Mouse (Mus musculus): ENCODE data around the gene Tpd52l1. TPM values are rescaled to one million over a fixed set of nuclear protein-coding genes. Genes with fewer than 3 reads are reported as not detected.

Gene Tpd52l1
- polyA plus RNA-seq, 1 experiment from 2014 or later: 2.7 TPM

GRCm38 (mm10) chr10:31298921-31299574 is 146.7 kb downstream of the Tpd52l1 start:
- ATAC-seq: peak; percentile 57
- ChIA-PET CTCF (interaction anchor here (0.7 to 2.1 kb wide), 7 partner anchors 12 to 486 kb away, joined by 3 to 10 read pairs (median 3); no protein-coding TSS in a partner anchor), POLR2A (no interaction called here)
- in situ Hi-C loops (cut with MboI; ENCODE audit: low pct_unique_long_range_greater_than_20kb): no loop called here
- H3K27me3 ChIP-seq: peaks cover 30% of the 10 kb centered on the region
- peak; percentile 75 for TF ChIP-seq CTCF (IDR thresholded peaks at IDR 0.05)
- DNase-seq (ENCODE audit: low read depth, low spot score): no peak

GRCm38 (mm10) chr10:31298263-31298662 is 147.5 kb downstream of the Tpd52l1 start:
- ChIA-PET CTCF (interaction anchor here (1.1 to 1.3 kb wide), 2 partner anchors 473 to 476 kb away, joined by 3 read pairs; no protein-coding TSS in a partner anchor), POLR2A (no interaction called here)
- peaks cover 25% of the 10 kb centered on the region for H3K27me3 ChIP-seq
- DNase-seq (ENCODE audit: low read depth, low spot score) (no peak), ATAC-seq (no peak)
- in situ Hi-C loops (cut with MboI; ENCODE audit: low pct_unique_long_range_greater_than_20kb): no loop called here
- TF ChIP-seq CTCF (IDR thresholded peaks at IDR 0.05): no peak

- in situ Hi-C loops (cut with MboI; ENCODE audit: low pct_unique_long_range_greater_than_20kb): no loop called here
- peaks cover 22% of the 10 kb centered on the region for H3K27me3 ChIP-seq
- CTCF ChIA-PET: no interaction called here
- POLR2A ChIA-PET: no interaction called here
- ATAC-seq (no peak), DNase-seq (ENCODE audit: low read depth, low spot score) (no peak)
- no peak for TF ChIP-seq CTCF (IDR thresholded peaks at IDR 0.05)
These were observed 148.7 kb downstream of the Tpd52l1 start for GRCm38 (mm10) chr10:31297106-31297505.

- POLR2A ChIA-PET: interaction anchor here (0.8 kb wide), 1 partner anchor 10 kb away, joined by 4 read pairs; no protein-coding TSS in a partner anchor
- CTCF ChIA-PET: no interaction called here
- peaks cover 20% of the 10 kb centered on the region for H3K27me3 ChIP-seq
- no peak for TF ChIP-seq CTCF (IDR thresholded peaks at IDR 0.05)
- no peak for ATAC-seq
- in situ Hi-C loops (cut with MboI; ENCODE audit: low pct_unique_long_range_greater_than_20kb): no loop called here
- no peak for DNase-seq (ENCODE audit: low read depth, low spot score)
These were observed 149.3 kb downstream of the Tpd52l1 start for GRCm38 (mm10) chr10:31296458-31296857.

- no peak for ATAC-seq
- POLR2A ChIA-PET: no interaction called here
- TF ChIP-seq CTCF (IDR thresholded peaks at IDR 0.05): no peak
- DNase-seq (ENCODE audit: low read depth, low spot score): no peak
- peaks cover 20% of the 10 kb centered on the region for H3K27me3 ChIP-seq
- in situ Hi-C loops (cut with MboI; ENCODE audit: low pct_unique_long_range_greater_than_20kb): no loop called here
- CTCF ChIA-PET: interaction anchor here (2.4 kb wide), 1 partner anchor 471 kb away, joined by 8 read pairs; no protein-coding TSS in a partner anchor
These were observed 150.1 kb downstream of the Tpd52l1 start for GRCm38 (mm10) chr10:31295705-31296104.

- ChIA-PET POLR2A (no interaction called here), CTCF (no interaction called here)
- in situ Hi-C loops (cut with MboI; ENCODE audit: low pct_unique_long_range_greater_than_20kb): no loop called here
- no peak for DNase-seq (ENCODE audit: low read depth, low spot score)
- peaks cover 17% of the 10 kb centered on the region for H3K27me3 ChIP-seq
- TF ChIP-seq CTCF (IDR thresholded peaks at IDR 0.05): no peak
- ATAC-seq: no peak
These were observed 156.9 kb downstream of the Tpd52l1 start for GRCm38 (mm10) chr10:31288697-31289390.

GRCm38 (mm10) chr10:31287787-31288186 is 158.0 kb downstream of the Tpd52l1 start:
- ATAC-seq (no peak), DNase-seq (ENCODE audit: low read depth, low spot score) (no peak)
- ChIA-PET POLR2A (no interaction called here), CTCF (no interaction called here)
- H3K27me3 ChIP-seq: peaks cover 23% of the 10 kb centered on the region
- in situ Hi-C loops (cut with MboI; ENCODE audit: low pct_unique_long_range_greater_than_20kb): no loop called here
- no peak for TF ChIP-seq CTCF (IDR thresholded peaks at IDR 0.05)

Other genes with a start within 250 kb of the Tpd52l1 start
- gene Hddc2, start 132.6 kb downstream of the Tpd52l1 start, polyA plus RNA-seq (2021): 30.9 TPM
- 3.6 TPM for gene Rnf217, start 163.2 kb upstream of the Tpd52l1 start, polyA plus RNA-seq (2021)